Mouse (Mus musculus) frontal cortex, adult 2 months (tissue): Measurements from ENCODE around the gene Pard6b. TPM values are rescaled to one million over a fixed set of nuclear protein-coding genes. Genes with fewer than 3 reads are reported as not detected.
A peak's percentile ranks its signal among the peaks of the same experiment; 100 is the strongest.

ENCODE experiments used
- DNase-seq, 2 experiments: peaks; one replicate each; pipeline ENCODE4 v3.0.0; 2022; ENCODE audit warnings: low spot score in 1 of 2; ENCODE audit errors: extremely low spot score in 1 of 2
- polyA plus RNA-seq: library from polyadenylated mRNA; depleted of rRNA; stranded (reverse); fragments of >200 nt; gene quantifications from 2 replicates; pipeline ENCODE4 v1.2.3, GENCODE M21; 2012; rRNA removed

The Pard6b gene
- polyA plus RNA-seq, 1 experiment = 3.9 TPM

- no peak for DNase-seq
Measured at GRCm38 (mm10) chr2:168125288-168126089, 44.7 kb downstream of the Pard6b start.

- no peak for DNase-seq
Measured at GRCm38 (mm10) chr2:168127767-168128166, 47.0 kb downstream of the Pard6b start.

- DNase-seq = peak; percentile 73 to 92
Measured at GRCm38 (mm10) chr2:168128211-168128859, 47.5 kb downstream of the Pard6b start.

GRCm38 (mm10) chr2:168130046-168130445 is 49.2 kb downstream of the Pard6b start:
- no peak for DNase-seq

GRCm38 (mm10) chr2:168137161-168137560 is 56.4 kb downstream of the Pard6b start:
- peak in 1 of 2 experiments; percentile 28 for DNase-seq

GRCm38 (mm10) chr2:168143794-168144193 is 63.0 kb downstream of the Pard6b start:
- DNase-seq = no peak

- DNase-seq = no peak
Measured at GRCm38 (mm10) chr2:168145437-168145836, 64.6 kb downstream of the Pard6b start.

GRCm38 (mm10) chr2:168147722-168148432 is 67.1 kb downstream of the Pard6b start:
- no peak for DNase-seq

GRCm38 (mm10) chr2:168149241-168149640 is 68.4 kb downstream of the Pard6b start:
- DNase-seq = no peak

Other genes with a start within 250 kb of the Pard6b start
- 45.7 and 45.8 TPM in 2 replicates for gene Ptpn1, start 148.9 kb upstream of the Pard6b start, polyA plus RNA-seq
- gene Ripor3, start 70.4 kb upstream of the Pard6b start, polyA plus RNA-seq = 1.2 and 1.3 TPM in 2 replicates
- gene Adnp, start 126.1 kb downstream of the Pard6b start, polyA plus RNA-seq = 33.8 and 43.5 TPM in 2 replicates
- gene Gm20716, start 149.4 kb downstream of the Pard6b start, polyA plus RNA-seq = 39.3 and 41.5 TPM in 2 replicates
- 21.8 and 24.6 TPM in 2 replicates for gene Dpm1, start 149.6 kb downstream of the Pard6b start, polyA plus RNA-seq
- 11.8 and 13.0 TPM in 2 replicates for gene Mocs3, start 149.6 kb downstream of the Pard6b start, polyA plus RNA-seq
- 11.2 and 12.4 TPM in 2 replicates for gene Kcng1, start 200.7 kb downstream of the Pard6b start, polyA plus RNA-seq